Mouse (Mus musculus) neural tube, embryonic 14.5 days (tissue): Measurements from ENCODE around the gene Aco1. TPM values are rescaled to one million over a fixed set of nuclear protein-coding genes. Genes with fewer than 3 reads are reported as not detected.

Experiments used
- ATAC-seq: fragments of 200-750 bp; cut with Nextera tagmentation; 2 replicates; pipeline ENCODE4 v1.8.0; 2017; ENCODE audit warnings: low read depth, mild to moderate bottlenecking, moderate TSS enrichment, moderate library complexity
- H3K27ac ChIP-seq: fragments of 300-500 bp; sonication (generic); 2 replicates; pipeline ENCODE4 v1.5.1; 2014; ENCODE audit warnings: low read depth, mild to moderate bottlenecking, control low read depth, low read length, moderate library complexity, mixed read lengths
- H3K27me3 ChIP-seq: fragments of 300-500 bp; sonication (generic); 2 replicates; pipeline ENCODE4 v1.6.1; 2014; ENCODE audit warnings: low read length; ENCODE audit not compliant: control insufficient read depth, insufficient read depth
- H3K36me3 ChIP-seq: fragments of 300-500 bp; sonication (generic); 2 replicates; pipeline ENCODE4 v1.6.1; 2014; ENCODE audit warnings: low read length, mixed read lengths; ENCODE audit not compliant: control insufficient read depth, insufficient read depth
- H3K4me1 ChIP-seq: fragments of 300-500 bp; sonication (generic); 2 replicates; pipeline ENCODE4 v1.6.1; 2014; ENCODE audit warnings: low read length; ENCODE audit not compliant: control insufficient read depth, insufficient read depth
- H3K4me2 ChIP-seq: fragments of 300-500 bp; sonication (generic); 2 replicates; pipeline ENCODE4 v1.6.1; 2014; ENCODE audit warnings: mild to moderate bottlenecking, low read depth, low read length, control low read depth
- H3K4me3 ChIP-seq: fragments of 300-500 bp; sonication (generic); 2 replicates; pipeline ENCODE4 v1.5.1; 2014; ENCODE audit warnings: low read depth, low read length, control low read depth, mixed read lengths
- H3K9ac ChIP-seq: fragments of 300-500 bp; sonication (generic); replicated peaks from 2 replicates; pipeline ENCODE4 v1.6.1; 2014; ENCODE audit warnings: low read depth, mild to moderate bottlenecking, control low read depth, low read length, mixed read lengths
- H3K9me3 ChIP-seq: fragments of 300-500 bp; sonication (generic); 2 replicates; pipeline ENCODE4 v1.6.1; 2016; ENCODE audit warnings: low read length; ENCODE audit not compliant: control insufficient read depth
- WGBS: fragments of 180-500 bp; shearing (Covaris S2); extraction: QIAGEN DNeasy Blood & Tissue Kit; methylation state at CpG from one replicate; pipeline ENCODE4 v1.1.7; 2014; 5-methylcytosine and 5-hydroxymethylcytosine counted together
- polyA plus RNA-seq: library from polyadenylated mRNA; unstranded; fragments of >200 nt; fragmentation: Nextera tagmentation; extraction: Ambion mirVana; gene quantifications from 2 replicates; pipeline ENCODE4 v1.2.1, GENCODE M21; 2014

Gene Aco1
- polyA plus RNA-seq, 1 experiment from 2014 or later = 41.8 TPM

GRCm38 (mm10) chr4:40136519-40136918 lies 6.4 kb upstream of the Aco1 start:
- Histone ChIP-seq H3K4me3 (no peak overlapping the region), H3K27ac (no peak overlapping the region), H3K9me3 (no peaks in the 10 kb centered on the region), H3K27me3 (no peaks in the 10 kb centered on the region), H3K4me2 (no peak overlapping the region), H3K4me1 (no peaks in the 10 kb centered on the region), H3K36me3 (no peaks in the 10 kb centered on the region), H3K9ac (no peak overlapping the region)
- 89% methylated on average over 4 of the region's 4 CpGs for WGBS
- no peak for ATAC-seq

- Histone ChIP-seq H3K4me1 (peaks cover 12% of the 10 kb centered on the region), H3K9me3 (no peaks in the 10 kb centered on the region), H3K4me3 (no peak overlapping the region), H3K27ac (no peak overlapping the region), H3K27me3 (no peaks in the 10 kb centered on the region), H3K4me2 (no peak overlapping the region), H3K36me3 (no peaks in the 10 kb centered on the region), H3K9ac (no peak overlapping the region)
- ATAC-seq = no peak
- WGBS = 84% methylated on average over 3 of the region's 3 CpGs
These were observed 3.1 kb upstream of the Aco1 start for GRCm38 (mm10) chr4:40139663-40140255.

GRCm38 (mm10) chr4:40143533-40143871 lies 621 bp downstream of the Aco1 start:
- under 1% methylated on average over 27 of the region's 27 CpGs for WGBS

GRCm38 (mm10) chr4:40144543-40144942 lies 1.7 kb downstream of the Aco1 start:
- H3K9ac ChIP-seq = no peak overlapping the region
- H3K27me3 ChIP-seq = no peaks in the 10 kb centered on the region
- peak overlapping the region; percentile 93 for H3K4me3 ChIP-seq
- H3K9me3 ChIP-seq = no peaks in the 10 kb centered on the region
- no peaks in the 10 kb centered on the region for H3K36me3 ChIP-seq
- no peak for ATAC-seq
- H3K27ac ChIP-seq = no peak overlapping the region
- 25% methylated on average over 1 of the region's 1 CpGs for WGBS
- H3K4me1 ChIP-seq = peaks cover 12% of the 10 kb centered on the region
- H3K4me2 ChIP-seq = peak overlapping the region; percentile 61

More at GRCm38 (mm10) chr4:40143533-40143871, 621 bp downstream of the Aco1 start:
- Histone ChIP-seq H3K36me3 (no peaks in the 10 kb centered on the region), H3K27me3 (no peaks in the 10 kb centered on the region), H3K9me3 (no peaks in the 10 kb centered on the region), H3K4me2 (peak overlapping the region; percentile 61), H3K4me1 (peaks cover 12% of the 10 kb centered on the region), H3K4me3 (peak overlapping the region; percentile 93), H3K27ac (peak overlapping the region; percentile 91), H3K9ac (peak overlapping the region; percentile 76)
- ATAC-seq = no peak

GRCm38 (mm10) chr4:40144981-40145380 lies 2.1 kb downstream of the Aco1 start:
- H3K4me1 ChIP-seq = peaks cover 12% of the 10 kb centered on the region
- H3K9ac ChIP-seq = no peak overlapping the region
- peak overlapping the region; percentile 61 for H3K4me2 ChIP-seq
- peak overlapping the region; percentile 93; the same call in 1 of the 2 replicates for H3K4me3 ChIP-seq
- H3K27ac ChIP-seq = no peak overlapping the region
- H3K9me3 ChIP-seq = no peaks in the 10 kb centered on the region
- H3K36me3 ChIP-seq = no peaks in the 10 kb centered on the region
- 64% methylated on average over 3 of the region's 3 CpGs for WGBS
- no peak for ATAC-seq
- H3K27me3 ChIP-seq = no peaks in the 10 kb centered on the region

GRCm38 (mm10) chr4:40148281-40148680 lies 5.4 kb downstream of the Aco1 start:
- H3K36me3 ChIP-seq = no peaks in the 10 kb centered on the region
- peaks cover 9% of the 10 kb centered on the region for H3K4me1 ChIP-seq
- H3K27me3 ChIP-seq = no peaks in the 10 kb centered on the region
- H3K27ac ChIP-seq = no peak overlapping the region
- no peak for ATAC-seq
- H3K4me2 ChIP-seq = no peak overlapping the region
- H3K9me3 ChIP-seq = no peaks in the 10 kb centered on the region
- no peak overlapping the region for H3K9ac ChIP-seq
- H3K4me3 ChIP-seq = no peak overlapping the region
- 93% methylated on average over 5 of the region's 5 CpGs for WGBS

GRCm38 (mm10) chr4:40150046-40150445 lies 7.2 kb downstream of the Aco1 start:
- Histone ChIP-seq H3K27me3 (no peaks in the 10 kb centered on the region), H3K4me3 (no peak overlapping the region), H3K27ac (no peak overlapping the region), H3K9ac (no peak overlapping the region), H3K4me1 (no peaks in the 10 kb centered on the region; the same call in 1 of the 2 replicates), H3K9me3 (no peaks in the 10 kb centered on the region), H3K36me3 (no peaks in the 10 kb centered on the region), H3K4me2 (no peak overlapping the region)
- WGBS = 92% methylated on average over 7 of the region's 7 CpGs
- no peak for ATAC-seq

GRCm38 (mm10) chr4:40152771-40153170 lies 9.9 kb downstream of the Aco1 start:
- ATAC-seq = no peak
- 94% methylated on average over 2 of the region's 2 CpGs for WGBS

GRCm38 (mm10) chr4:40153500-40153899 lies 10.6 kb downstream of the Aco1 start:
- 98% methylated on average over 4 of the region's 4 CpGs for WGBS
- no peak overlapping the region for H3K4me3 ChIP-seq
- H3K36me3 ChIP-seq = no peaks in the 10 kb centered on the region
- H3K27ac ChIP-seq = no peak overlapping the region
- H3K4me2 ChIP-seq = no peak overlapping the region
- no peak overlapping the region for H3K9ac ChIP-seq
- no peaks in the 10 kb centered on the region for H3K27me3 ChIP-seq
- no peak for ATAC-seq
- no peaks in the 10 kb centered on the region for H3K9me3 ChIP-seq
- no peaks in the 10 kb centered on the region for H3K4me1 ChIP-seq

More at GRCm38 (mm10) chr4:40152771-40153170, 9.9 kb downstream of the Aco1 start:
- Histone ChIP-seq H3K9ac (no peak overlapping the region), H3K4me1 (no peaks in the 10 kb centered on the region), H3K36me3 (no peaks in the 10 kb centered on the region), H3K4me2 (no peak overlapping the region), H3K27me3 (no peaks in the 10 kb centered on the region), H3K9me3 (no peaks in the 10 kb centered on the region), H3K27ac (no peak overlapping the region), H3K4me3 (no peak overlapping the region)
